Mouse (Mus musculus): ENCODE measurements at regions not wholly inside any gene's neighbourhood (a gene's known extent, or its start where the extent isn't known, plus 50 kb on each side); places are given as distances from the start of the nearest gene placed in this dataset.

- no peak for TF ChIP-seq CTCF (IDR thresholded peaks at IDR 0.05)
- no peak for TF ChIP-seq EP300 (IDR thresholded peaks at IDR 0.05)
Measured at GRCm38 (mm10) chr4:119029091-119029490, 67.7 kb downstream of the Lao1 start.
